Mouse (Mus musculus) liver, embryonic 15.5 days (tissue): ENCODE results near the gene Rpl23a. TPM values are rescaled to one million over a fixed set of nuclear protein-coding genes. Genes with fewer than 3 reads are reported as not detected.
A peak's percentile ranks its signal among the peaks of the same experiment; 100 is the strongest.

ENCODE experiments used
- ATAC-seq: fragments of 200-750 bp; cut with Nextera tagmentation; 2 replicates; pipeline ENCODE4 v1.8.0; 2017; ENCODE audit warnings: moderate number of reproducible peaks, mild to moderate bottlenecking, moderate library complexity; ENCODE audit not compliant: insufficient read depth
- H3K27ac ChIP-seq: fragments of 300-500 bp; sonication (generic); replicated peaks from 2 replicates; pipeline ENCODE4 v1.5.1; 2015; ENCODE audit warnings: mild to moderate bottlenecking, inconsistent platforms
- H3K27me3 ChIP-seq: fragments of 300-500 bp; sonication (generic); 2 replicates; pipeline ENCODE4 v1.6.1; 2015; ENCODE audit warnings: mild to moderate bottlenecking, inconsistent platforms
- H3K36me3 ChIP-seq: fragments of 300-500 bp; sonication (generic); replicated peaks from 2 replicates; pipeline ENCODE4 v1.6.1; 2015; ENCODE audit warnings: moderate library complexity, mild to moderate bottlenecking, inconsistent platforms
- H3K4me1 ChIP-seq: fragments of 300-500 bp; sonication (generic); replicated peaks from 2 replicates; pipeline ENCODE4 v1.6.1; 2015; ENCODE audit warnings: inconsistent platforms
- H3K4me2 ChIP-seq: fragments of 300-500 bp; sonication (generic); 2 replicates; pipeline ENCODE4 v1.6.1; 2015; ENCODE audit warnings: moderate library complexity, mild to moderate bottlenecking, inconsistent platforms
- H3K4me3 ChIP-seq: fragments of 300-500 bp; sonication (generic); replicated peaks from 2 replicates; pipeline ENCODE4 v1.5.1; 2015; ENCODE audit warnings: mild to moderate bottlenecking, inconsistent platforms
- H3K9ac ChIP-seq: fragments of 300-500 bp; sonication (generic); 2 replicates; pipeline ENCODE4 v1.6.1; 2015; ENCODE audit warnings: moderate library complexity, mild to moderate bottlenecking, inconsistent platforms
- H3K9me3 ChIP-seq: fragments of 300-500 bp; sonication (generic); replicated peaks from 2 replicates; pipeline ENCODE4 v1.6.1; 2016; ENCODE audit warnings: inconsistent platforms
- WGBS: fragments of 180-500 bp; shearing (Covaris S2); methylation state at CpG from one replicate; pipeline ENCODE4 v1.1.7; 2015; ENCODE audit warnings: mixed read lengths; ENCODE audit not compliant: insufficient replicate concordance; 5-methylcytosine and 5-hydroxymethylcytosine counted together
- polyA plus RNA-seq: library from polyadenylated mRNA; unstranded; fragments of >200 nt; fragmentation: Nextera tagmentation; extraction: Ambion mirVana; gene quantifications from 2 replicates; pipeline ENCODE4 v1.2.1, GENCODE M21; 2015

Rpl23a gene
- polyA plus RNA-seq, 1 experiment from 2014 or later, result 671 TPM

- Histone ChIP-seq H3K4me2 (no peak overlapping the region), H3K9me3 (no peaks in the 10 kb centered on the region), H3K9ac (no peak overlapping the region), H3K36me3 (peaks cover 81% of the 10 kb centered on the region), H3K4me1 (peaks cover 57% of the 10 kb centered on the region), H3K4me3 (no peak overlapping the region), H3K27me3 (no peaks in the 10 kb centered on the region), H3K27ac (peak overlapping the region; percentile 41; the same call in 1 of the 2 replicates)
- 10% methylated on average over 2 of the region's 2 CpGs for WGBS
- peak; percentile 66 for ATAC-seq
Observed at GRCm38 (mm10) chr11:78159096-78159495, 24.3 kb downstream of the Rpl23a start.

- H3K4me3 ChIP-seq, result no peak overlapping the region
- no peak overlapping the region for H3K27ac ChIP-seq
- peaks cover 82% of the 10 kb centered on the region for H3K36me3 ChIP-seq
- H3K4me2 ChIP-seq, result no peak overlapping the region
- WGBS, result 83% methylated on average over 6 of the region's 6 CpGs
- H3K9me3 ChIP-seq, result no peaks in the 10 kb centered on the region
- H3K4me1 ChIP-seq, result peaks cover 28% of the 10 kb centered on the region
- no peak overlapping the region for H3K9ac ChIP-seq
- H3K27me3 ChIP-seq, result no peaks in the 10 kb centered on the region
- ATAC-seq, result no peak
Observed at GRCm38 (mm10) chr11:78156156-78156699, 27.2 kb downstream of the Rpl23a start.

- peaks cover 80% of the 10 kb centered on the region for H3K36me3 ChIP-seq
- 85% methylated on average over 5 of the region's 5 CpGs for WGBS
- no peak overlapping the region for H3K27ac ChIP-seq
Observed at GRCm38 (mm10) chr11:78155674-78156073, 27.7 kb downstream of the Rpl23a start.

GRCm38 (mm10) chr11:78153778-78154177, 29.6 kb downstream of the Rpl23a start:
- Histone ChIP-seq H3K4me3 (no peak overlapping the region), H3K9ac (no peak overlapping the region), H3K9me3 (no peaks in the 10 kb centered on the region), H3K27me3 (no peaks in the 10 kb centered on the region), H3K27ac (no peak overlapping the region), H3K36me3 (peaks cover 76% of the 10 kb centered on the region), H3K4me2 (no peak overlapping the region), H3K4me1 (peaks cover 5% of the 10 kb centered on the region)
- WGBS, result 83% methylated on average over 13 of the region's 13 CpGs
- no peak for ATAC-seq

More at GRCm38 (mm10) chr11:78155674-78156073, 27.7 kb downstream of the Rpl23a start:
- H3K27me3 ChIP-seq, result no peaks in the 10 kb centered on the region
- H3K4me1 ChIP-seq, result peaks cover 22% of the 10 kb centered on the region
- H3K4me2 ChIP-seq, result no peak overlapping the region
- no peak overlapping the region for H3K9ac ChIP-seq
- H3K9me3 ChIP-seq, result no peaks in the 10 kb centered on the region
- no peak for ATAC-seq
- no peak overlapping the region for H3K4me3 ChIP-seq

- Histone ChIP-seq H3K4me3 (no peak overlapping the region), H3K27ac (no peak overlapping the region), H3K27me3 (no peaks in the 10 kb centered on the region), H3K9ac (no peak overlapping the region), H3K4me1 (no peaks in the 10 kb centered on the region), H3K4me2 (no peak overlapping the region), H3K36me3 (peaks cover 64% of the 10 kb centered on the region), H3K9me3 (no peaks in the 10 kb centered on the region)
- WGBS, result 78% methylated on average over 9 of the region's 9 CpGs
- no peak for ATAC-seq
Observed at GRCm38 (mm10) chr11:78152299-78153231, 30.8 kb downstream of the Rpl23a start.

- H3K27ac ChIP-seq, result no peak overlapping the region
- no peaks in the 10 kb centered on the region for H3K4me1 ChIP-seq
- no peak overlapping the region for H3K4me2 ChIP-seq
- peaks cover 55% of the 10 kb centered on the region for H3K36me3 ChIP-seq
- no peak overlapping the region for H3K9ac ChIP-seq
- H3K4me3 ChIP-seq, result no peak overlapping the region
- H3K9me3 ChIP-seq, result no peaks in the 10 kb centered on the region
- ATAC-seq, result 0 out of 2 replicates have a peak, but pooled peaks have one; percentile 34
- no peaks in the 10 kb centered on the region for H3K27me3 ChIP-seq
- WGBS, result 22% methylated on average over 1 of the region's 1 CpGs
Observed at GRCm38 (mm10) chr11:78151161-78151560, 32.2 kb downstream of the Rpl23a start.

GRCm38 (mm10) chr11:78146707-78147543, 36.5 kb downstream of the Rpl23a start:
- no peak overlapping the region for H3K4me3 ChIP-seq
- peaks cover 41% of the 10 kb centered on the region for H3K36me3 ChIP-seq
- no peak for ATAC-seq
- 77% methylated on average over 6 of the region's 6 CpGs for WGBS
- 0 out of 2 replicates have a peak, but pooled peaks cover 1% of the 10 kb centered on the region for H3K4me1 ChIP-seq
- H3K27me3 ChIP-seq, result no peaks in the 10 kb centered on the region
- no peaks in the 10 kb centered on the region for H3K9me3 ChIP-seq
- H3K9ac ChIP-seq, result no peak overlapping the region
- no peak overlapping the region for H3K27ac ChIP-seq
- H3K4me2 ChIP-seq, result no peak overlapping the region

GRCm38 (mm10) chr11:78146168-78146567, 37.2 kb downstream of the Rpl23a start:
- no peaks in the 10 kb centered on the region for H3K27me3 ChIP-seq
- WGBS, result 79% methylated on average over 5 of the region's 5 CpGs
- H3K9me3 ChIP-seq, result no peaks in the 10 kb centered on the region
- H3K4me2 ChIP-seq, result no peak overlapping the region
- peaks cover 41% of the 10 kb centered on the region for H3K36me3 ChIP-seq
- H3K4me3 ChIP-seq, result no peak overlapping the region
- no peak overlapping the region for H3K9ac ChIP-seq
- no peak overlapping the region for H3K27ac ChIP-seq
- no peak for ATAC-seq
- H3K4me1 ChIP-seq, result peaks cover 9% of the 10 kb centered on the region

- no peaks in the 10 kb centered on the region for H3K27me3 ChIP-seq
- H3K27ac ChIP-seq, result no peak overlapping the region
- no peak overlapping the region for H3K4me2 ChIP-seq
- no peak overlapping the region for H3K4me3 ChIP-seq
- WGBS, result 86% methylated on average over 2 of the region's 2 CpGs
- H3K9me3 ChIP-seq, result no peaks in the 10 kb centered on the region
- H3K4me1 ChIP-seq, result peaks cover 25% of the 10 kb centered on the region
- no peak overlapping the region for H3K9ac ChIP-seq
- no peak for ATAC-seq
- peaks cover 23% of the 10 kb centered on the region; the same call in 1 of the 2 replicates for H3K36me3 ChIP-seq
Observed at GRCm38 (mm10) chr11:78143520-78143919, 39.9 kb downstream of the Rpl23a start.

GRCm38 (mm10) chr11:78140665-78141064, 42.7 kb downstream of the Rpl23a start:
- Histone ChIP-seq H3K4me3 (no peak overlapping the region), H3K36me3 (peaks cover 15% of the 10 kb centered on the region; the same call in 1 of the 2 replicates), H3K4me2 (no peak overlapping the region), H3K9me3 (no peaks in the 10 kb centered on the region), H3K9ac (no peak overlapping the region), H3K27me3 (no peaks in the 10 kb centered on the region), H3K4me1 (peaks cover 46% of the 10 kb centered on the region), H3K27ac (0 out of 2 replicates have a peak overlapping the region, but pooled peaks have one; percentile 39)
- 27% methylated on average over 5 of the region's 5 CpGs for WGBS
- ATAC-seq, result no peak
